Mouse (Mus musculus) splenic B cell, adult 2 months (primary cell): Measurements from ENCODE around the gene Six2.

Source experiments
- DNase-seq: peaks from one replicate; pipeline ENCODE4 v3.0.0-alpha.2; 2011; ENCODE audit warnings: low read depth, low spot score
- H3K27me3 ChIP-seq: 2 replicates; pipeline ENCODE4 v1.6.1; 2012; ENCODE audit warnings: mild to moderate bottlenecking, low read length, moderate library complexity, mixed read lengths; ENCODE audit not compliant: control insufficient read depth, poor library complexity, insufficient read depth, severe bottlenecking
- H3K36me3 ChIP-seq: 2 replicates; pipeline ENCODE4 v1.6.1; 2012; ENCODE audit warnings: mild to moderate bottlenecking, low read length, moderate library complexity, mixed read lengths; ENCODE audit not compliant: control insufficient read depth, poor library complexity, insufficient read depth, severe bottlenecking

Six2 gene

GRCm38 (mm10) chr17:85688236-85688910 is at the start of gene Six2:
Gene Six2, minus strand, starts transcription at chr17:85688274.
- Histone ChIP-seq H3K36me3 (no peaks in the 10 kb centered on the region), H3K27me3 (peaks cover 3% of the 10 kb centered on the region; the same call in 1 of the 2 replicates)
- no peak for DNase-seq

- no peaks in the 10 kb centered on the region for H3K27me3 ChIP-seq
- DNase-seq, result no peak
- no peaks in the 10 kb centered on the region for H3K36me3 ChIP-seq
Observed at GRCm38 (mm10) chr17:85737090-85737780, 49.2 kb upstream of the Six2 start.

GRCm38 (mm10) chr17:85731329-85731728 is 43.3 kb upstream of the Six2 start:
- no peak for DNase-seq
- Histone ChIP-seq H3K36me3 (no peaks in the 10 kb centered on the region), H3K27me3 (no peaks in the 10 kb centered on the region)

GRCm38 (mm10) chr17:85730231-85731015 is 42.3 kb upstream of the Six2 start:
- H3K36me3 ChIP-seq, result no peaks in the 10 kb centered on the region
- no peak for DNase-seq
- no peaks in the 10 kb centered on the region for H3K27me3 ChIP-seq

- Histone ChIP-seq H3K36me3 (no peaks in the 10 kb centered on the region), H3K27me3 (no peaks in the 10 kb centered on the region)
- DNase-seq, result no peak
Observed at GRCm38 (mm10) chr17:85728071-85728718, 40.1 kb upstream of the Six2 start.

- Histone ChIP-seq H3K36me3 (no peaks in the 10 kb centered on the region), H3K27me3 (no peaks in the 10 kb centered on the region)
- no peak for DNase-seq
Observed at GRCm38 (mm10) chr17:85725988-85726387, 37.9 kb upstream of the Six2 start.

- no peak for DNase-seq
- no peaks in the 10 kb centered on the region for H3K36me3 ChIP-seq
- H3K27me3 ChIP-seq, result no peaks in the 10 kb centered on the region
Observed at GRCm38 (mm10) chr17:85723166-85723565, 35.1 kb upstream of the Six2 start.

GRCm38 (mm10) chr17:85717266-85717665 is 29.2 kb upstream of the Six2 start:
- no peaks in the 10 kb centered on the region for H3K36me3 ChIP-seq

GRCm38 (mm10) chr17:85715784-85716183 is 27.7 kb upstream of the Six2 start:
- Histone ChIP-seq H3K36me3 (no peaks in the 10 kb centered on the region), H3K27me3 (no peaks in the 10 kb centered on the region)
- no peak for DNase-seq

More at GRCm38 (mm10) chr17:85717266-85717665, 29.2 kb upstream of the Six2 start:
- H3K27me3 ChIP-seq, result no peaks in the 10 kb centered on the region
- no peak for DNase-seq

- DNase-seq, result no peak
- Histone ChIP-seq H3K27me3 (no peaks in the 10 kb centered on the region), H3K36me3 (no peaks in the 10 kb centered on the region)
Observed at GRCm38 (mm10) chr17:85714370-85714769, 26.3 kb upstream of the Six2 start.

- Histone ChIP-seq H3K36me3 (no peaks in the 10 kb centered on the region), H3K27me3 (no peaks in the 10 kb centered on the region)
- DNase-seq, result no peak
Observed at GRCm38 (mm10) chr17:85712874-85713273, 24.8 kb upstream of the Six2 start.

- Histone ChIP-seq H3K36me3 (no peaks in the 10 kb centered on the region), H3K27me3 (no peaks in the 10 kb centered on the region)
- DNase-seq, result no peak
Observed at GRCm38 (mm10) chr17:85704369-85705260, 16.5 kb upstream of the Six2 start.

GRCm38 (mm10) chr17:85700028-85700427 is 12.0 kb upstream of the Six2 start:
- no peak for DNase-seq
- Histone ChIP-seq H3K36me3 (no peaks in the 10 kb centered on the region), H3K27me3 (no peaks in the 10 kb centered on the region)

GRCm38 (mm10) chr17:85698643-85699042 is 10.6 kb upstream of the Six2 start:
- no peaks in the 10 kb centered on the region for H3K27me3 ChIP-seq
- no peak for DNase-seq

More at GRCm38 (mm10) chr17:85698643-85699042, 10.6 kb upstream of the Six2 start:
- H3K36me3 ChIP-seq, result no peaks in the 10 kb centered on the region
